Mouse (Mus musculus): ENCODE data around the gene Mogat1.

Mogat1 gene

DNA sequence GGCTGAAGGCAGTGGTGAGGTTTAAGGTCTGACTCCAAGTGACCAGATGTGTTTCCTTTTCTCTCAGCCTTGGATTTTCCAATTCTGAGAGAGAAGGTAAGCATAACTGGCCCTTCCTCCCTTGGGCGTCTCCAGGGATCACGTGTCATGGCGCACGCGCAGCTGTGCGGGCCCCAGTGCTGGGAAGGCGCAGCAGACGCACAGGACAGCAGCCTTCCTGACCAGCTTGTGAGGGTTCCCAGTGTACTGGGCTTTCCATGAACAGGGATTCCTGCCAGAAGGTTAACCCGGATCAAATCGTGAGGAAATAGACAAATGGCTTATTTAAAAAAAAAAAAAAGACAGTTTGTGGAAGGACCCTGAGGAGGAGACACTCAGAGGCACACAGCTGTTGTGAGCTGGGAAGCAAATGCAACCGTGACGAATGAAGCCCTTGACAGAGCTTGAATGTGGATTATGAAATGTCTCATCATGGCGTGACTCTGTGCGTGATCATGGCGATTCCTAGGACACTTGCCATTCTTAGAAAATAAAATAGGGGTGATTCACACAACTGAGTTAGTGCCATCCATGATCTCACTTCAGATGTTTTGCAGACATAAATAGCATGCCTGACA, 21.5 kb downstream of the Mogat1 start:
- in situ Hi-C loops (cut with MboI; ENCODE audit: low pct_unique_long_range_greater_than_20kb in 1 of 2, low sequenced_read_pairs in 2 of 2, unreplicated experiment in 1 of 2), result loop anchor here in 1 of 2 experiments (25.0 kb wide), 2 partner anchors 330 to 1155 kb away; no protein-coding TSS in a partner anchor

DNA sequence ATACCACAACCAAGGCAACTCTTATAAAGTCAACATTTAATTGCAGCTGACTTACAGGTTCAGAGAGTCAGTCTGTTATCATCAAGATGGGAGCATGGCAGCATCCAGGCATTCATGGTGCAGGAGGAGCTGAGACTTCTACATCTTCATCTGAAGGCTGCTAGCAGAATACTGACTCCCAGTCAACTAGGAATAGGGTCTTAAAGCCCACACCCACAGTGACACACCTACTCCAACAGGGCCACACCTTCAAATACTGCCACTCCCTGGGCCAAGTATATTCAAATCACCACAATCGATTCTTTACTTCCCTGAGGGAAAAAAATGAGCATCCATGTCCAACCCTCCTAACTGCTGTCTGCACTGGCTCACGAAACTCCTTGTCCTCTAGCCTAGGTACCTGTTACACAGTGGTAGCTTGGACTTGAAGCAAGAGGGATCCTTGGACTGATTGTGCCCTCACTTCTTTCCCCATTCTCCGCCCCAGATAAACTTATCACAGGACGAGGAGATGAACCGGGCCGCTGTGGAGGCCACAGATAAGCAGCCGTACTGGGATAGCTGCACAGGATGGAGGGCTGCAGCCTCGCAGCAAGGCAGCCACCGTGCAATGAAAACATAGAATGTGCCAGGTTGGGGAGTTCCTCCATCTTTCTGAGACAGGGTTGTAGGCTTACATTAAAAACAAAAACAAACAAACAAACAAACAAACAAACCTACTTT, 23.8 kb downstream of the Mogat1 start:
- in situ Hi-C loops (cut with MboI; ENCODE audit: low pct_unique_long_range_greater_than_20kb in 1 of 2, low sequenced_read_pairs in 2 of 2, unreplicated experiment in 1 of 2), result loop anchor here in 1 of 2 experiments (25.0 kb wide), 2 partner anchors 328 to 1153 kb away; no protein-coding TSS in a partner anchor

DNA sequence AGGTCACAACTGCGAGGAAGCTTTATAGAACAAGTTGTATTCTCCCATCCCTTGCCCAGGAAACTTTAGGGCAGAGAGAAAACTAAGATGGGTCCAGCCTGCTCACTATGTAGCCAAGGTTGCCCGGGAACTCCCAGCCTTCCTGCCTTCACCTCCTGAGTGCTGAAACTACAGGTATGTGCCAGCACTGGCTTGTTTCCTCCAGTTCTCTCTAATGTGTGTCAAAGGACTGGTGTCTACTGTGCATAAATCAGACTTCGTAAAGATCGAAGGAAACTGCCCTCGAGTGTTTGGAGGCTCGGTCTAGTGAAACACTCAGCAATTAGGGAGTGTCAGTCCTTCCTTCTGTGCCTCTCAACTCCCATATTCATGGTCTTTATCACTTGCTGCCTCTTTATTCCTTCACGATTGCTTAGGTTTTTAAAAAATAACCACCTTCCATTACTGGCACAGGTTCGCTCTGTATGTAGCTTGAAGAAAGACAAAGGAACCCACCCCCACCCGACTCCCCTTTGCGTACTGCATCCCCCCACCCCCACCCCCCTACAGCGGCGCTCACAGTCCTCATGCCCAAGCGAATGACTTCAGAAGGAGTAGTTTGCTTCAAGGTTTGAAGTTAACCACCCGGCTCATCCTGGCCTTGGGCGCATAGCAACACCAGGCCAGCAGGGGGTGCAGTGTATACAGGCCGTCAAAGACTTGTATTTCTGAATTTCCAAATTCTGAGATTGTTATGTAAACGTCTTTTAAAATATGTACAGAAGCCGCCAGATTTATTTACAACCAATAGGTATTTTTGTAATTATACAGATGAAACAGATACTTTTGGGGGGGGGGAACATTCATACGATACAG, 25.7 kb downstream of the Mogat1 start:
- in situ Hi-C loops (cut with MboI; ENCODE audit: low pct_unique_long_range_greater_than_20kb in 1 of 2, low sequenced_read_pairs in 2 of 2, unreplicated experiment in 1 of 2), result loop anchor here in 1 of 2 experiments (25.0 kb wide), 2 partner anchors 326 to 1151 kb away; no protein-coding TSS in a partner anchor

- in situ Hi-C loops (cut with MboI; ENCODE audit: low pct_unique_long_range_greater_than_20kb in 1 of 2, low sequenced_read_pairs in 2 of 2, unreplicated experiment in 1 of 2), result loop anchor here in 1 of 2 experiments (25.0 kb wide), 2 partner anchors 325 to 1150 kb away; no protein-coding TSS in a partner anchor
These were observed 26.8 kb downstream of the Mogat1 start for GRCm38 (mm10) chr1:78537494-78538010.

DNA sequence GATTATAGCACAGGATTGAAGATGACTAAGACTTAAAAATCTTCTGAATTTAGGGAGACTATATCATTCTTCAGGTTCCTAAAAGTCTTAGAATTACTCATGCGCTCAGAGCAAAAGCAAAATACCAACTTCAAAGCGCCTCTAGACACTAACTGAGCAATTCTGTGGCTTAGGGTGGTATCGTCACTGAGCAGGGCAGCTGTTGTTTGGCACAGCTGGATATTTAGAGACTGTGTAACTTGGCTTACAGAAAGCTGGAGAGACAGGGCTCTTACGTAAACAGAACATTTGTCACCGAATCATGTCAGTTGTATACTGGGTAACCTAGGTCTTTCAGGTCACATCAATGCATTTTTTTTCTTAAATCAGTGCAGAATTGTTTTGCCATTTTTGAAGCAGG, 27.6 kb downstream of the Mogat1 start:
- in situ Hi-C loops (cut with MboI; ENCODE audit: low pct_unique_long_range_greater_than_20kb in 1 of 2, low sequenced_read_pairs in 2 of 2, unreplicated experiment in 1 of 2), result loop anchor here in 1 of 2 experiments (25.0 kb wide), 2 partner anchors 324 to 1149 kb away; no protein-coding TSS in a partner anchor

GRCm38 (mm10) chr1:78539166-78539565, 28.4 kb downstream of the Mogat1 start:
- in situ Hi-C loops (cut with MboI; ENCODE audit: low pct_unique_long_range_greater_than_20kb in 1 of 2, low sequenced_read_pairs in 2 of 2, unreplicated experiment in 1 of 2), result loop anchor here in 1 of 2 experiments (25.0 kb wide), 2 partner anchors 323 to 1148 kb away; no protein-coding TSS in a partner anchor

GRCm38 (mm10) chr1:78543631-78544030, 32.8 kb downstream of the Mogat1 start:
- in situ Hi-C loops (cut with MboI; ENCODE audit: low pct_unique_long_range_greater_than_20kb in 1 of 2, low sequenced_read_pairs in 2 of 2, unreplicated experiment in 1 of 2), result loop anchor here in 1 of 2 experiments (25.0 kb wide), 2 partner anchors 319 to 1144 kb away; no protein-coding TSS in a partner anchor

GRCm38 (mm10) chr1:78546258-78546657, 35.5 kb downstream of the Mogat1 start:
- in situ Hi-C loops (cut with MboI; ENCODE audit: low pct_unique_long_range_greater_than_20kb in 1 of 2, low sequenced_read_pairs in 2 of 2, unreplicated experiment in 1 of 2), result loop anchor here in 1 of 2 experiments (25.0 kb wide), 2 partner anchors 316 to 1141 kb away; no protein-coding TSS in a partner anchor

DNA sequence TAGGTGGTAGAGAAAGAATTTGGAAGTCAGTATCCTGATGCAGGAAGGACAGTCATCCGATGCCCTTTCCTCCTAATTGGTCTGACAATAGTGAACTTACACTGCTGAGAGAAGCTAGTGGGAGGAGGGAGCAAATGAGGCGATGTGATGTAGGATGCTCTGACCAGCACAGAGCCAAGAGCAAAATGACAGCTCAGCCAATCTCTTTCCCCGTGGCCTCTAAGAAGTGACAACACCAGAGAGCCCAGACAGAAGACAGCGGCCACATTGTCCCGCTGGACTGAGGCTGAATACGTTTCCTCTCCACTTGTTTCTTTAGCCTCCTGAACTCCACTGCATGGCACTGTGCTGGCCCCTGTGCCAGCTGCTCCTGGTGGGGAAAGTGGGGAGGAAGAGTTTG, 38.2 kb downstream of the Mogat1 start:
- in situ Hi-C loops (cut with MboI; ENCODE audit: low pct_unique_long_range_greater_than_20kb in 1 of 2, low sequenced_read_pairs in 2 of 2, unreplicated experiment in 1 of 2), result loop anchor here in 1 of 2 experiments (25.0 kb wide), 2 partner anchors 313 to 1138 kb away; no protein-coding TSS in a partner anchor

DNA sequence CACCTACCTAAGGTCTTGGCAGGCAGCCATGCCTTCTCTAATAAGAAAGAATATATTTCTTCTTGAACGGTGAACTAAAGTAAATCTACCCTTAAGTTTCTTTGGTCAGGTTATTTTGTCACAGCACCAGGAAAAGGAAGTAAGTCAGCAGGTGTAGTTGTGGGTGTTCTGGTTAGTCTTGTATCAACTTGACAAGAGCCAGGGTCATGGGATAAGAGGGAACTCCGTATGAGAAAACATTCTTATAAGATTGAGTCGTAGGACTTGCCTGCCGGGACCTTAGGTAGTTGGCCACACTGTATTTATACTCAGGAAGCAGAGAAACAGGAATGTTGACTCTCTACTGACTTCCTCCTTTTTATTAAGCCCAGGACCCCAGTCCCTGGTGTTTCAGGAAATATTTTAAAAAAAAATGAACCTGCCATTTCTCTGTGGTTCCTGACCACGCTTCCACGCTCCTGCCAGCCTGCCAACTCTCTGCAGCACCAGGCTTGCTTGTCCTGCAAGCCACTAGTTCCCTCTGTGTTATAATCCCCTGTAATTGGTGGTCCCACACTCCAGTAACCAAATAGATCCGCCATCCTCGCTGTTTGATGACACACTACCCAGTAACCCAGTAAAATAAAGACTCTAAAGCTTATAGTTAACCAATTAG, 43.3 kb downstream of the Mogat1 start:
- in situ Hi-C loops (cut with MboI; ENCODE audit: low pct_unique_long_range_greater_than_20kb in 1 of 2, low sequenced_read_pairs in 2 of 2, unreplicated experiment in 1 of 2), result no loop called here

- in situ Hi-C loops (cut with MboI; ENCODE audit: low pct_unique_long_range_greater_than_20kb in 1 of 2, low sequenced_read_pairs in 2 of 2, unreplicated experiment in 1 of 2), result no loop called here
These were observed 56.2 kb downstream of the Mogat1 start for GRCm38 (mm10) chr1:78566963-78567362.

- in situ Hi-C loops (cut with MboI; ENCODE audit: low pct_unique_long_range_greater_than_20kb in 1 of 2, low sequenced_read_pairs in 2 of 2, unreplicated experiment in 1 of 2), result no loop called here
These were observed 56.6 kb downstream of the Mogat1 start for GRCm38 (mm10) chr1:78567421-78567820.

DNA sequence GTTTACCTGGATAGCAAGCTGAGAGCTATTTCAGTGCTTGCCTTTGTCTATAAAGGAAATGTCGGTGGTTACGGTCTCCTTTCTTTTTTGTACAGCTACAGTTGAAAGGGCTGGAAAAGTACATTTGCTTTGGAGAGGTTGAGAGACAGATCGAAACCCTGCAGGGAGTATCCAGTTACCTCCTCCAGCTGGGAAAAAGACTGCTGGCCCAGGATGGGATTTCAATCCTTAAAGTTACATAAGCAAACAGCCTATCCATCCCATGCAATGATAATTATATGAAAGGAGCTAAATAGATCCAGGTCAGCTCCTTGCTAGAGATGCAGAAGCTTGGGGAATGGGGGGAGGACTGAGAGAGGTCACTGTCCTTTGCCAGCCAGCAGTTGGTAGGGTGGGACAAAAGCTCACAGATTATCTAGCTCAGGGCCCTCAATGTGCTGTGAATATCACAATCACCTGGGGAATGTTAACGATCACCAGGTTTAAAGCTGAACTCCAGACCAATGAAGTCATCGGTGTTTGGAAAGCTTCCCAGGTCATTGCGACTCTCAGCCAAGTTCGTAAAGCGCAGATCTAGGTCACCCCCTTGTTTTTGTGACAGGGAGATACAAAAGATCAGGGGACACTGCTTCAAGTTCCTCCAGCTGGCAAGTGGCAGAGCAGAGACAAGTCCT, 57.2 kb downstream of the Mogat1 start:
- in situ Hi-C loops (cut with MboI; ENCODE audit: low pct_unique_long_range_greater_than_20kb in 1 of 2, low sequenced_read_pairs in 2 of 2, unreplicated experiment in 1 of 2), result no loop called here

DNA sequence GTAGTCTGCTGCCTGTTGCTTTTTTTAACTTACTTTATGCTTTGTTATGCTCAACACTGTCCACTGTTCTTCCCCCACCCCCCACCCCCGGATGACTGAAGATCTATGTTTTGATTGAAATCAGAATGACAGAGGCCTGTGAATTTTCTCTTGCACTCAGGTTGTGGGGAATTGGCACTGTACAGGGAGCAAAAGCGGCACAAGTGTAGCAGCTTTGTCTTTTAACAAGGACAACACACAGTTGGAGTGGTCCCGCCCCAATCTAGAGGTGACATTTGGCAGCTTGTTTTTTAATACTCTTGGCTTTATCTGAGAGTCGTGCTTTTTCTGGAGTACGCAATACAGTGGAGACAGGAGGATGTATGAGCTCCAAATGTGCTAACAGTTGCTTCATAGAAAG, 58.8 kb downstream of the Mogat1 start:
- in situ Hi-C loops (cut with MboI; ENCODE audit: low pct_unique_long_range_greater_than_20kb in 1 of 2, low sequenced_read_pairs in 2 of 2, unreplicated experiment in 1 of 2), result no loop called here

DNA sequence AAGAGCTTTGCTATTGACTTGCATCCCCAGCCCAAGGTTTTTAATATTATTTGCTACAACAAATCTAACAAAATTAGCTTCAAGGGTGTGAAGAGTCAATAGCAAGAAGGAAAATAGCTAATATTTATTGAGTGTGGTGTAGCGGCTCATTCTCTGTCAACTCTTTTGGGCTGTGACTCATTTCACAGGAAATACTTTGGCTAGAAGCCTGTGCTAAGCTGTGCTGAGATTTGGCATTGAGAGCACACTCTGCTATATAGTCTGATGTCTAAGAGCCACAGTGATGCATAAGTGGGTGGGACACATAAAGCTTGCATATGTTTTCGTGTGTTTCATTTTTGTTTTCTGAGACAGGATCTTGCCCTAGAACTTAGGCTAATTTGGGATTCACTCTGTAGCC, 74.3 kb downstream of the Mogat1 start:
- in situ Hi-C loops (cut with MboI; ENCODE audit: low pct_unique_long_range_greater_than_20kb in 1 of 2, low sequenced_read_pairs in 2 of 2, unreplicated experiment in 1 of 2), result no loop called here

GRCm38 (mm10) chr1:78586986-78587385, 76.2 kb downstream of the Mogat1 start:
- in situ Hi-C loops (cut with MboI; ENCODE audit: low pct_unique_long_range_greater_than_20kb in 1 of 2, low sequenced_read_pairs in 2 of 2, unreplicated experiment in 1 of 2), result no loop called here
